Mouse (Mus musculus): ENCODE data around the gene Tgm2.

Tgm2 gene

DNA sequence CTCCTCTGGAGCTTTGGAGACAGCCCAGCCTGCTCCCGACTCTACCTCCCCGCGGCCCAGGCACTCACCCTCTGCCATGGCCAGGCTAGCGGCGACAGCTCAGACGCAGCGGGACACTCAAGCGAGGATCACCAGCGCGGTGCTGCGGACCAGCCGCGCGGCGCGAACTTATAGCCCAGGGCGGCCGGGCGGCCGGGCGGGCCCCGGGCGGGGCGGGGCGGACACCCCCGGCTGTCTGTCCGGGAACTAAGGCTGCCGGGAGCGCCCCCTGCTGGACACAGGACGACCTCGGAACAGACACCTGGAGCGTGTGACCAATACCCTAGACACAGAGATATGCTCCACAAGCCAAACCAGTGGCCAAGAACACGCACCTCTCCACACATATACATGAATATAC, at the start of gene Tgm2:
Tgm2 (minus strand) TSS at position 214 of the 400 bp plus-strand sequence.
- DNase-seq = peak; percentile 98

DNA sequence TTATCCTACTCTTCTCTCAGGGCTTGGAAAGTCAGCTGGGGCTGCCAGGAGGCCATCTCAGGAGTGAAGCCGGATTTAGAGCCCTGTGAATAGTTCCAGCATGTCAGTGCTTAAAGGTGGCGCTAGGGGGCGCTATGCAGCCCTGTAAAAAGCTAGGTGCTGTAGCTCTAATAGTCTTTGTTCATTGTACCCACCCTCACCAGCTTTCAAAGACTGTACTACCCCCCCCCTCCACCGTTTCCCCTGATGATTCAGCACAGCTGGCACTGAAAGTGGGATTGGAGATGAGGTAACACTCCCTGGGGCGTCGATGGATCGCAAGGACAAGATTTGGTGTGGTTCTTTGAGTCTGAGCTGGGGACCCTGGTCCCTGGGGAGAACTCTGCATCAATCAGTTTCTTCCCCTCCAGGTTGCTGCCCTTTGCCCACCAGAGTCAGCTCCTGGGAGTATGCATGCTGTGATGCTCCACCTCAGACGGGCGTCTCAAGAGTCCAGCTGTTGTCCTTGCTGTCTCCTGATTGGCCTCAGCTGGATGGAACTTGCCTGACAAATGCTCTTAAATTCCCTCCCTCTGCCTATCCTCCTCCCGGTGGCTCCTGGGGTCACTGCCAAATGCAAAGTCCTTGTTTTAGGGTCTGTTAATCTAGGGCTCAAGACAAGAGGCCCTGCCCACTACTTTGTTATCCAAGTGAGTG, 48.9 kb upstream of the Tgm2 start:
- DNase-seq = peak; percentile 61

DNA sequence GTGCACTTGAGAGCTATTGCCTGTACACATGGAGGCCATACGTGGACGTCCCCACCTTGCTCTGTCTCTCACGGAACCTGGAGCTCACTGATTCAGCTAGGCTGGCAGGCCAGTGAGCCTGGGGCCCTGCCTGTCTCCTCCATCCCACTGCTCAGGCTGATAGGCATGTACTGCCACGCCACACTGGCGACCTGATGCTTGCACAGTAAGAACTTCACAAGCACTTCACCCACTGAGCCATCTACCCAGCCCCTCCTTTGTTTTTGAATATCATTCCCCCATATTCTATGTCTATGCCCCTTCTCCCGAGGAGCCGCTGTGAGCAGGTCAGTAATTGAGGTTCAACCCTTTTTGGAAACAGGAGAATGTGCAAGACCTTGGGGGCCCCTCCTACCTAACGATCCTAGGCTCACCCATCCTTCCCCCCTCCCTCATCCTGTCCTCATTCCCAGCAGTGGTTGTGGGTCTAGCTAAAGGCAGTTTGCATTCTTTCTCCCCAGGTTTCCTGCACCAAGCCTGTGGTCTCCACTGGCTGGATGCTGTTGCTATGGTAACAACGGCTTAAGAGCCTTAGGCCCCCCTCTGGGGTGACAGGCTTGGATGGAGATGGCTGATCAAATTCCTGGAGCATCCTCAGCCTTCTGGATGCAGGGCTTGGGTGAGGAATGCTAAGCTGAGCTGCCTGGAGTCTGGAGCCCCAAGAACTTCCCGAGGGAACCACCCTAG, 47.5 kb upstream of the Tgm2 start:
- DNase-seq = no peak

DNA sequence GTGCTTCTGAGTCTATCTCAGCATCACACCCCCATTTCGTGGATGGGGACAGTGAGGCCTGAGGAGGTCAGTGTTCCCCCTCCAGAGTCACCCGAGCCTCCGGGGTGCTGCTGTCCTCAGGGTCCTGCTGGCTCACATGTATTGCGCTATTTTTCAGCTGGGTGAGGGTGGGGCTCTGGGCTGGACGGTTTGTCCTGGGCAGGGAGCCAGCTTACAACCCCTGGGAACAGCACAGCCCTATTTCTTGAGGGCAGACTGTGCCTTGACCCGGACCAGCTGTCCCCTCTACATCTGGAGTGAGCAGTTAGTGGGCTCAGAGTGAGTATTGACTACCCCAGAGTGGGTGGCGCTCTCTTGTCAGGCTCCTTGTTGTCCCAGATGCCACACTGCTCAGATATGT, 44.9 kb upstream of the Tgm2 start:
- DNase-seq = peak; percentile 80

DNA sequence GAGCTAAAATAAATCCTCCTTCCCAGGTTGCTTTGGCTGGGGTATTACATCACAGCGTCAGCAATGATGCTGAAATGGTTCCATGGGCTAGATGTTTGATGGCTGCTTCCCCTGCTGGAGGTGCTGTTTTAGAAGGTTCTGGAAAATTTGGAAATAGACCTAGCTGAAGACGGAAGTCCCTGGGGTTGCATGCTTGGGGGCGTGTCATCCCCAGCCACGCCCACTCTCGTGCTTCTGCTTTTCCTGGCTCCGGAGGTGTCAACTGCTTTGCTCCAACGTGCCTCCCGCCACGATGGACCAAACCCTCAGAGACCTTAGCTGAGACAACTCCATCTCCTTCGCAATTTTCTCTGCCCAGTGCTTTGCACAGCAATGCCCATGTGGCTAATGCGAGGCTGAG, 43.2 kb upstream of the Tgm2 start:
- DNase-seq = no peak

DNA sequence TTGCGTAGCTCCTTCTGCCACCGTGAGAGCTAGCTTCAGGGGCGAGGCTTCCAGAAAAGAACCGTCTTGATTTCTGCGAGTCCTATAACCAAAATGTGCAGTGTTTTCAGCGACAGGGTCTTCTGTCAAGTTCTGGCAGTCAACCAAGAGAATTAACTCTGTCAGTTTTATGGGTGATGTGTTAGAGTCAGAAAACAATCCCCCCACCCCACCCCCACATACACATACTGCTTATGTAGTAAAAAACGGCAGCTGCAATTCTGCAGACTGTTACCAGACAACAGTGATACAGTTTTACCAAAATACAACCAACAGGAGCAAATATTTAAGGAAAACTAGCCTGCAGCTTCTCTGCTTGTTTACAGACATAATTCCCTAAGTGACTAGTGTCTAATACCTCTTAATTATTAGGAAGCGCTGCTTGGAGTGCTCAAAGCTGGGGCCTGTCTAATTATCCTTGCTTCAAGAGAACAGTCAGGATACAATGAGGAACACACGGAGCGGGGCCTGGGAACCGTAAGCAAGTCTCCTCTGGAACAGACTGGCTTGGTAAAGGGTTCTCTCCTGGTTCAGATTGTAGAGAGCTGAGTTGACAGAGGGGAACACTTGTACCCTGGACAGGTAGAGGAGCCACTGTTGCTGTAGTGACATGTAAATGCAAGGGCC, 40.1 kb upstream of the Tgm2 start:
- no peak for DNase-seq

DNA sequence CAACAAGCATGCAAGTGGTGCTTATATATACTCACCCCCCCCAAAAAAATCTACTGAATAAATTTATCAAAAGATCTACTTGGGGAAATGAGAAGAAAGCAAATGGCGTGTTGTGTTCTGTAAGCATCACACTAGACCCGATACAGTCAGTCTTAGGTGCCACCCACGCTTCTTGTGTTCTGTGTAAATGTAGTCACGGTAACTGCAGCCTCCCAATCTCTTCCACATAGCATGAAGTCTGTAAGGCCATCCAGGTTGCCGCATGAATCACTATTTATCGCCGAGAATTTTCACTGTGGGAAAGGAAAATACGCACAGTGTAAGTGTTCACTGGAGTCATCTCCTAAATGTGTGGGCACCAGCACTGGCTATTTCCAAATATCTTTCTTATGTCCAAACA, 37.0 kb upstream of the Tgm2 start:
- DNase-seq = no peak

DNA sequence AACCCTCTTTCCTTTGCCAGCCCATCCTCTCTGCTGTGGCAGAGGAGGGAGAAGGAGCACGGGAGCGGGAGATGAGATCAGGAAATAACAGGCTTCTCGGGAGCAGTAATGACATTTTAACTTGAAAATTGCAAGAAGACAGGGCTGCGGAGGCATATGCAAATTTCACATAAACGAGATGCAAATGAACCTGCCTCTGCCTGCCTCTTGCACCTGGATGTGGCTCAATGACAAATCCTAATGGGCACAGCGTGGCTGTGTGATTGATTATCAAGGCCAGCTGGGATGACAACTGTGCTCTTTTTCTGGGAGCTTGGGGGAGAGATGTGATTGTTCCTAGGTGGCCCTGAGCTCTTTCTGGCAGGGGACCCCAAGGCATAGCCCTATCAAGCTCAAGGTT, 35.7 kb upstream of the Tgm2 start:
- no peak for DNase-seq

DNA sequence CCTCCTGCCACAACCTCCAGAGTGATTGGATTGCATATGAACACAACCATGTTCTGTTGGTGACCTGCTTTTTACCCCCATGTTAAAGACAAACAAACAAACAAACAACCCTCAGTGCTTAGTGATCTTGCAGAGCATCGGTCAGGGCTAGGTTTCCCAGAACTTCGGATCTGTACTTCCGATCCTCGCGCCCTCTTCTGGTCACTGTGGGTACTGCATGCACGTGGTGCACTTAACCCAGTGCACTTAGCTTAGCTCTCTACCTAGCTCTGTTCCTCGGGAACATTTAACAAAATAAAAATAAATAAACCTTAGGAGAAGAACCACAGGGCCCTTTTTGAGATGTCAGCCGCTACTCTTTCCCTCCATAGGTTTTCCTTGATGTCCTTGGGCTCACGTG, 34.6 kb upstream of the Tgm2 start:
- DNase-seq = peak; percentile 80

DNA sequence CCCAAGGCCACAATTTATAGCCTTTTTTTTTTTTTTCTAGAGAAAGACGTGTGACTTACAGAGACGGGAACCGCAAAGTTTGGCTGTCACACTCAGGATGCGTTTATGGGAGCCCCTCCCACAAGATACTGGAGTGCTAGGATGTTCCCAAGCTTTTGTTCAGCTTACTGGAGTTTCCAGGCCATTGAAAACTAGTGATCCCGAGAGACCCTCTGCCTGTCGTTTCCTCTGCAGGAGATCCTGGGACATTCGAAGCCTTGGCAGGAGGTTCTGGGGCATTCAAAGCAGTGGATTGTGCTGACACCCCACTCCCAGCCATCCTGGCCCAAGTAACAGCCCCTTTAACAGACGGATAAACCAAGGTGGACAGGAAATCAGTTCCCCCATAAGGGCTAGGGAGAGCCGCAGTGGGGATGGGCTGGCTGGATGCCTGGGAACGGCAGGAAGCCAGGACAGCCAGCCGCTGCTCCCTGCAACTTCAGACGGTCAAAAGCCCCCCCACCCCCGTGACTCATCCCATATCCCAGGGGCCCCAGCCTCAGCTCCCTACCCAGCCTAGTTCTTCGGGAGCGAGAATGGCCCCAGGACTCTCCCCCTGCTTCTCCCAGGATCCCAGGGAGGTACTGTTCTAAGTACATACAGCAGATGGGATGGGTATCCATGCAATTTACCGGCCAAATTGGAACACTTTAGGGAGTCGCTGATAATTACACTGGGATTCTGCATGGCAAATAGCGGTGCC, 33.3 kb upstream of the Tgm2 start:
- DNase-seq = peak; percentile 63

DNA sequence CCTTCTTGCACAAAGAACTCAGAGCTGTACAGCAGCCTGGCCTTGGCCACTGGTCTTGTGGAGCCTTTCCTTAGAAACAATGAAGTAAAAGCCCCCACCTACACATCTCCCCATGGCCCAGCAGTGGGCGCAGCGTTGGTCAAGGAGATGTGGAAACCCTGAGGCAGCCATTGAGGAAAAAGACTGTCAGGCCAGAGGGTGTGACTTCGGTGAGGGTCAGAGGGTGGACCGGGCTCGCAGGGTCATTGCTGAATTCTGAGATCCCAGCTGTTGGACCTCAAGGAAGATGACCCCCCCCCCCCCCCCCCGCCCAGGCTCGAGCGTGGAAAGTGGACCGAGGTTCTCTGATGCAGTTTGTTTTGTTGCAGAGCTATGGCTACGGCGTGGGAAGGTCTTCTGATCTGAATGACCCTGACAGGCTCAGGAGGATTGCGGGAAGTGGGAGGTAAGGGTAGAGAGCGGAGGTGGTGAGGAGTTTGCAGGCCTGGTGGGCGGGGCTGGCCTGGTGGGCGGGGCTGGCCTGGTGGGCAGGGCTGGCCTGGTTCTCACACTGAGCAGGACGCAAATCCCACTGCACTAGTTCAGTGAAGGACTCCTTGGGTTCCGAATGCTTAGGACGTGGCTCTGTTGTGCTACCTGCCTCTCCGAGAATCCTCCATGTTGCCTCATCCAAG, 32.6 kb upstream of the Tgm2 start:
- peak; percentile 88 for DNase-seq

DNA sequence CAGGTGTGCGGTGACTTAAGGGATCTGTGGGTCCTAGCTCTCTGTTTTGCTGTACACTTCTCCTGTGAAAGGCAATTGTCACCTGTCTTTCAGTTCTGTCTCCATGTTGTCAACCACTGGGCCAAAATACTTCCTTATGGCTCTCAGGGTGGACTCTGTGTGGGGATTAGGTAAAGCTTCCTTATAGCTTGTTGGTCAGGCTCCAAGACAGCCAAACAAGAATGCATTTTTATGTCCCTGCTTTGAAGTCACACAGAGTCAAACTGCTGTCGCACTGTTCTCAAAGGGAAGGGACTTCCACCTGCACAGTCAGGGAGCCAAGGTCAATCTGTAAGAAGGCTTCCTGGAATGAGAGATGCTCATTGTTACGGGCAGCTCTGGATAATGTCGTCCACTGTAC, 31.9 kb upstream of the Tgm2 start:
- DNase-seq = no peak

DNA sequence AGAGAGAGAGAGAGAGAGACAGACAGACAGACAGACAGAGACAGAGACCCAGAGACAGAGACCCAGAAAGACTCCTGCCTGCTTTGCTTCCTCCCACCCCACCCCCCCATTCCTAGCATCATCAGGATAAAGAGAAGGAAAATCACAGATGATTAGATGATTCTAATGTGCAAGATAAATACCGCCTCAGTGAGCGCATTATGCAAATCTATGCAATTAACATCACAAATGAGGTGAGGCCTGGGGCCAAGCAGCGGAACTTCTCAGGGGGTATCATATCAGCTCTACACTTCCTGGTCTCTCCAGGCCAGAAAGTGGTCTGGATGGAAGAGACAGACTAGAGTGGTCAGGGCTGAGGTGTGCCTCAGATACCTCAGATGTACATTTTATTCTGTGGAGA, 31.3 kb upstream of the Tgm2 start:
- DNase-seq = no peak

DNA sequence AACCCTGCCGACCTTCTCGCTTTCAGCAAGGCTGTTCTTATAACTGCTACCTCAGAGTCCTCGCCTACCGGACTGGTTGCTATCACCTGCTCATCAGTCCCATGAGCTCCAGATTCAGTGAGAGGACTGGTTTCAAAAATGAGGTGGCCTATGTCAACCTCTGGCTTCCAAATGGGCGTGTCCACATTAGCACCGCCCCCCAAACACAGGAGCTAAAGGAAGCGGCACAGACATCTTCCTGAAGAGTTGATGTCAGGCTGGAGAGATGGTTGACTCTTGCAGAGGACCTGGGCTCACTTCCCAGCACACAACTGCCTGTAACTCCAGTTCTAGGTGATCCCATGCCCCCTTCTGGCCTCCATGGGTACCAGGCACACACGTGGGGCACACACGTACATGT, 30.5 kb upstream of the Tgm2 start:
- DNase-seq = no peak

DNA sequence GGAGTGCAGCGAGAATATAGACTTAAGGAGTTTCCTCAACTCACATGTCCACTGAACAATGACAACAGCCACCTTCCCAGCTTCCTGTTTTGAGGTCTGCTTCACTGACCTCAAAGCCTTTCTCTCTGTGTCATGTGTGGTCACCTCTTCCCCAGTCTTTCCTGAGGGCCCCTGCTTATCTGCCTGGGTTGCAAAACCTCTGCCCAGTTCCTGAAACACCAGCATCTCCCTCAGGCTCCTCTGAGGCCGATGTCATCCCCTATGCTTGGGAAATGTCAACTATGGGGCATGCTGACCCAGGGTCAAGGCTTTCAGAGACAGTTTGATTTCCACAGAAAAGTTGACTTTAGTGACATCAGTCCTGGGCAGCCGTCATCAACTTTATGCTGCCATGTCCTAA, 29.2 kb upstream of the Tgm2 start:
- DNase-seq = no peak

DNA sequence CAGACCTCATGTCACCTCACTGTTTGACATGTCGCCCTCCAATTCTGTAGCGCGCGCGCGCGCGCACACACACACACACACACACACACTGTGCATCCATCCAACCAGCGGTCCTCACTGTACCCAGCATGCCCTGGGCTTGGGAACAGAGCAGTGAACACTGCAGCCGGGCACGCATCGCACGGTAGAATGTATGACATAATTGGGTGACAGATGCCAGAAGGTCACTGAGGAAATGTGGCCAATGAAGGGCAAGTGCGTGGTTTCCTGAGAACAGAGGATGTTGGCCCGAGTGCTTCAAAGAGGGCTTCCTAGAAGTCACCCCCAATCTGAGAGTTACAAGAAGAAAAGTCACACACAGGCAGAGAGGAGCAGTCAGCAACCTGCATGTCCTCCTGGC, 28.7 kb upstream of the Tgm2 start:
- no peak for DNase-seq

DNA sequence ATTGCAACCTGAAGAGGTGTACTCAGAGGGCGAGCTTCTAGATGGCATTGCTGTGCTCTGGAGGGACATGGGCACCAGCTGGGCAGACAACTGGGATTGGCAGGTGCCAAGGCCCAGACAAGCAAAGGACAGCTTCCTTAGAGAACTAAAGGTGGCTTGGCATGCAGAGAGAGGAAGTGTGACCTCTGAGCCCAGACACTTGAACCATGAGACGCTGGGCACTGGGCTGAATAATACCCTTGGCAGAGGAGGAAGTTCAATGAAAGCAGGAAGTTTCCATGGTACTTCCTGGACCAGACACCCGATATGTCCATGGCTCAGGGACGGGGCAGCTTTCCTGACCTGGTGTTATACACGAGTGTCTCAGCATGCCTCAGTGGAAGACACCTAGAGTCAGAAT, 28.2 kb upstream of the Tgm2 start:
- no peak for DNase-seq

DNA sequence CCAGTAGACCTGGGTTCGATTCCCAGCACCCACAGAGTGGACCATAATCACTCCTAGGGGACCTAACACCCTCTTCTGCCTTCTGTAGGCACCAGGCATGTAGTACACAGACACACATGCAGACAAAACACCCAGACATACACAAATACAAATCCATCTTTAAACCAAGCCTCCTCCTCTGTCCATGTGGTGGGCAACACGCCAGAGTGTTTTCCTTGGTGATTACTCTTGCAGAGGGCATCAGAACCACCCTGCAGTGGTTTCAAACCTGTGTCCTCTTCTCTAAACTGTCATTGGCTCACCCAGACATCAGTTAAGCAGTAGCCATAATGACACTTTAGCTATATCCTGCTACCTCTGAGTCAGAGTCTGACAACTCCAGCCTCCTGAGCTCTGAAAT, 24.2 kb upstream of the Tgm2 start:
- DNase-seq = no peak

DNA sequence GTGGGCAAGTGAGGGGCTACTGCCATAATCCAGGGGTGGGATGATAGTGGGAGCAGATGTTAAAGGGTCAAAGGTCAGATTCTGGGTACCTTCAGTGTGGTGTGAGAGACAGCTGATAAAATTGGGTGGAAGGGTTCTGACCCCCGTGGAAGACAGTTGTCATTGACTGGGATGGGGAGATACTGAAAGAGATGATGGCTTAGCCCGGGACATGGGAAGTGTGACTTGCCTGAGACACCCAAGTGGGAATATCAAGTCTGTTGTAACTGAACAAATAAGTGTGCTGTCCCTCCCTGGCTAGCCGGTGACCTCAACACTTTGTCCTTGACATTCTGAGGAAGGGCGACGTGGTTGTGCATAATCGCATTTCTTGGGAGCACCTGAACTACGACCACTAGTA, 23.5 kb upstream of the Tgm2 start:
- DNase-seq = no peak

DNA sequence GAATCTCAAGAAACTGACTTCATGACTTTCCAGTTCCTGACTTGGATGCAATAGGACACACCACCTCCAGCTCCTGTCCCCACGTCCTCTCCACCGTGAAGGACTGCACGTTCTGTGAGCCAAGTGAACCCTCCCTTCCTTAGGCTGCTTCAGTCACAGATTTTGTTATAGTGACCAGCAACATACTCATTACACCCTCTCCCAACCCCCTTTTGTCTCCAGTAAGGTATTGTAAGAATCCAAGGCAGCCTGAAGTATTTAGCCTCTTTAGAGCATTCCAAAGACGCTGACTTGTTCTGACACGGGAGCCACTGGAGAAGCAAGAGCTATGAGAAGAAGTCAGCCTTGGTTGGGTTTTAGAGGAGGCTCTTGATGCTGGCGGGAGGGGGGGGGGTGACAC, 23.1 kb upstream of the Tgm2 start:
- DNase-seq = no peak

DNA sequence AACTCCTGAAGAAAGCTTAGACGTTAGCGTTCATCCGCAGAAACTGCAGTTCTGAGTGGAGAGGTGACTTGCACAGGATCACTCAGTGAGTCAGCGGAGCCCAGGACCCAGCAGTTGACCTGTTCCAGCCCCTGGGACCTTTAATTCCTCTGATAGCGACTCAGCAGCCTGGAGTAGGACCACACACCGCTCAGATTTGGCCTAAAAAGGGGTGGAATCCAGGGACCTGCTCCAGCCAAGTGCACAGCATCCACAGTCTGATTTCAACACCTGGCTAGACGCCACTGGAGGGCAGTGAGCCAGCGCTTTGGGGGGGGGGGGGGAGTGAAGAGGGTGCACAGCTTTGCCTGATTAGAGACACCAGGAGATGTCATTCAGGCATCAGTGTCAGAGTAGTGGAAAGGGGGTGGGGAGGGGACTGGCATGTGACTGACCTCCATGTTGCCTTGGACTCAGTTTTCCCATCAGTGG, 22.5 kb upstream of the Tgm2 start:
- DNase-seq = peak; percentile 63

DNA sequence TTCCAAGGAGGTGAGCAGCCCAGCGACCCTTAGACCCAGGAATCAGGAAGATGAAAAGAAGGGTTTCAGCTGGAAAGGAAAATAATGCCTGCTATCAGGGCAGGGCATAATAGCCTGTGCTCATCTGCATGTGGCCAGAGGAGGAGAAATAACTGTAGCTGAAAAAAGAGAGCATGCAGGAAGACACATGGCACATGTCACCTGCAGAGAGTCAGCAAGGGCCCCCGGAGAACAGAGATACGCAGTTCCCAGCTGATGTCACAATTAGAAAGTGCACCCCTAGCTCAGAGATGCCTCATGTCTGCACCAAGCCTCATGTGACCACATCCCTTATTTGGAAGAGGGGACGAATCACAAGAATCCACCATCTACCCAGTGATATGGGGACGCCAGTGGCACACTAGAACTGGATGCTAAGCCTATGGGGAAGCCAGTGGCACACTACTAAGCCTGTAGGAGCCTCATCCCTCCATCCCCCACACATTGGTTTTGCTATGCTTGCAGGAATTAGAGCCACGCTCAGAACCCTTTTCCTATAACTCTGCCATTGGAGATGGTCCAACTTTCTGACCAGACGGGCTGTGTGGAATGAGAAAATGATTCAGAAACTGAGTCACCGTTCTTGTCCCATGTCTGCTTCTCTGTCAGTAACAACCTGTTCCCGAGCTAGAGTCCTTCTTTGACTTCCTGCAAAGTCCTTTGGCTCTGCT, 21.4 kb upstream of the Tgm2 start:
- DNase-seq = no peak
